Comparison of ENCODE assay signal across 7 mouse cellular contexts in genomic region chr5:21644891-21645438, GRCm38 (mm10). TPM values are rescaled to one million over a fixed set of nuclear protein-coding genes. Genes with fewer than 3 reads are reported as not detected.
DNase-seq lines count a peak whose midpoint lies in the region; ATAC-seq and TF ChIP-seq lines count a peak whose summit lies in the region.

No protein-coding gene starts in this region.

- no peaks in the 10 kb centered on the region for H3K4me1 ChIP-seq in spleen, adult 2 months (ENCODE audit: control insufficient read depth, insufficient read depth, insufficient read length)
- peaks cover 24% of the 10 kb centered on the region for H3K4me1 ChIP-seq in forebrain, embryonic 13.5 days
- peaks cover 22% of the 10 kb centered on the region for H3K4me1 ChIP-seq in limb, embryonic 15.5 days
- H3K4me1 ChIP-seq in stomach, embryonic 16.5 days (ENCODE audit: control insufficient read depth, insufficient read depth, low read length) = peaks cover 18% of the 10 kb centered on the region

- TF ChIP-seq POLR2A in spleen, adult 2 months (IDR thresholded peaks at IDR 0.05; ENCODE audit: low read depth, low read length) = no peak

- peaks cover 12% of the 10 kb centered on the region for H3K36me3 ChIP-seq in spleen, adult 2 months (ENCODE audit: control insufficient read depth, insufficient read depth, low read length)
- H3K36me3 ChIP-seq in forebrain, embryonic 13.5 days (ENCODE audit: poor library complexity, severe bottlenecking) = peaks cover 22% of the 10 kb centered on the region
- H3K36me3 ChIP-seq in limb, embryonic 15.5 days = peaks cover 19% of the 10 kb centered on the region
- peaks cover 3% of the 10 kb centered on the region; the same call in 1 of the 2 replicates for H3K36me3 ChIP-seq in stomach, embryonic 16.5 days (ENCODE audit: control insufficient read depth, insufficient read depth, low read length)

- DNase-seq in spleen, adult 2 months (ENCODE audit: low read depth in 1 of 2, low spot score in 2 of 2) = peak in 1 of 2 experiments; percentile 9
- no peak for DNase-seq in spleen, adult 12 weeks (ENCODE audit: low spot score)
- DNase-seq in ovary, postnatal 10 days (ENCODE audit: low spot score) = no peak

- no peaks in the 10 kb centered on the region for H3K9me3 ChIP-seq in forebrain, embryonic 13.5 days (replicated peaks)
- no peaks in the 10 kb centered on the region for H3K9me3 ChIP-seq in limb, embryonic 15.5 days
- H3K9me3 ChIP-seq in stomach, embryonic 16.5 days (replicated peaks; ENCODE audit: control insufficient read depth, low read length) = no peaks in the 10 kb centered on the region

- peak; percentile 16 for ATAC-seq in forebrain, embryonic 13.5 days
- no peak for ATAC-seq in limb, embryonic 15.5 days (ENCODE audit: insufficient number of reproducible peaks, low FRiP score, low TSS enrichment, low read depth)
- ATAC-seq in stomach, embryonic 16.5 days (ENCODE audit: insufficient read depth, low FRiP score) = no peak
- no peak for ATAC-seq in megakaryocyte-erythroid progenitor cell, adult 5-6 weeks (replicated peaks; ENCODE audit: low FRiP score, low TSS enrichment, poor library complexity, severe bottlenecking)

- H3K27me3 ChIP-seq in spleen, adult 2 months (ENCODE audit: control insufficient read depth, insufficient read depth, low read length) = no peaks in the 10 kb centered on the region; the same call in 1 of the 2 replicates
- H3K27me3 ChIP-seq in forebrain, embryonic 13.5 days = no peaks in the 10 kb centered on the region
- peaks cover 4% of the 10 kb centered on the region; the same call in 1 of the 2 replicates for H3K27me3 ChIP-seq in limb, embryonic 15.5 days
- H3K27me3 ChIP-seq in stomach, embryonic 16.5 days (ENCODE audit: control insufficient read depth, insufficient read depth, low read length) = no peaks in the 10 kb centered on the region

- TF ChIP-seq CTCF in spleen, adult 2 months (IDR thresholded peaks at IDR 0.05; ENCODE audit: extremely low read depth, insufficient read depth, insufficient read length, insufficient replicate concordance) = no peak

- 26% methylated on average over 14 of the region's 14 CpGs for WGBS in spleen, adult 2 months
- 11% methylated on average over 14 of the region's 14 CpGs for WGBS in forebrain, embryonic 13.5 days
- 8% methylated on average over 14 of the region's 14 CpGs for WGBS in limb, embryonic 15.5 days
- 14% methylated on average over 14 of the region's 14 CpGs for WGBS in stomach, embryonic 16.5 days

- peak overlapping the region; percentile 12; the same call in 1 of the 2 replicates for H3K9ac ChIP-seq in forebrain, embryonic 13.5 days
- H3K9ac ChIP-seq in limb, embryonic 15.5 days = no peak overlapping the region
- peak overlapping the region; percentile 46; the same call in 1 of the 2 replicates for H3K9ac ChIP-seq in stomach, embryonic 16.5 days (ENCODE audit: low read length)

- peak overlapping the region; percentile 57 for H3K4me2 ChIP-seq in forebrain, embryonic 13.5 days
- H3K4me2 ChIP-seq in limb, embryonic 15.5 days = peak overlapping the region; percentile 75
- H3K4me2 ChIP-seq in stomach, embryonic 16.5 days (ENCODE audit: low read depth, low read length) = peak overlapping the region; percentile 59

- H3K27ac ChIP-seq in spleen, adult 2 months (ENCODE audit: insufficient read depth, low read length) = no peak overlapping the region
- no peak overlapping the region for H3K27ac ChIP-seq in forebrain, embryonic 13.5 days
- 0 out of 2 replicates have a peak overlapping the region, but pooled peaks have one; percentile 33 for H3K27ac ChIP-seq in limb, embryonic 15.5 days
- H3K27ac ChIP-seq in stomach, embryonic 16.5 days (ENCODE audit: low read length) = no peak overlapping the region

- peak overlapping the region; percentile 57 for H3K4me3 ChIP-seq in spleen, adult 2 months (ENCODE audit: extremely low read depth, insufficient read depth, insufficient read length)
- H3K4me3 ChIP-seq in forebrain, embryonic 13.5 days = peak overlapping the region; percentile 84
- peak overlapping the region; percentile 80 for H3K4me3 ChIP-seq in limb, embryonic 15.5 days
- peak overlapping the region; percentile 88 for H3K4me3 ChIP-seq in stomach, embryonic 16.5 days (replicated peaks; ENCODE audit: low read length)

RNA-seq across cellular contexts. Expression of gene Fbxl13, which starts 0.5 kb away (rescaled TPM):
- polyA plus RNA-seq in spleen, adult 2 months (2012; rRNA removed) = 0.07 TPM in 1 of 2 replicates, not detected in the other
- 0.09 and 0.29 TPM in 2 replicates for polyA plus RNA-seq in forebrain, embryonic 13.5 days (2015; fragmentation: Nextera tagmentation; extraction: Ambion mirVana)
- polyA plus RNA-seq in limb, embryonic 15.5 days (2015; fragmentation: Nextera tagmentation; extraction: Ambion mirVana) = 0.27 TPM in 1 of 2 replicates, not detected in the other
- polyA plus RNA-seq in stomach, embryonic 16.5 days (2015; fragmentation: Nextera tagmentation; extraction: Ambion mirVana) = 0.31 and 0.42 TPM in 2 replicates
- 1.8 and 7.1 TPM in 2 replicates for total RNA-seq in megakaryocyte-erythroid progenitor cell, adult 5-6 weeks (2014; fragmentation: Nextera tagmentation)
- 2.3 and 3.3 TPM in 2 replicates for total RNA-seq in megakaryocyte-erythroid progenitor cell, adult 5-6 weeks (2017)

RNA-seq across cellular contexts. Expression of gene Armc10, which starts 0.6 kb away (rescaled TPM):
- 49.1 and 49.6 TPM in 2 replicates for polyA plus RNA-seq in spleen, adult 2 months (2012; rRNA removed)
- polyA plus RNA-seq in forebrain, embryonic 13.5 days (2015; fragmentation: Nextera tagmentation; extraction: Ambion mirVana) = 82.1 and 84.1 TPM in 2 replicates
- 27.5 and 35.7 TPM in 2 replicates for polyA plus RNA-seq in limb, embryonic 15.5 days (2015; fragmentation: Nextera tagmentation; extraction: Ambion mirVana)
- polyA plus RNA-seq in stomach, embryonic 16.5 days (2015; fragmentation: Nextera tagmentation; extraction: Ambion mirVana) = 32.8 and 34.2 TPM in 2 replicates
- 22.5 and 43.9 TPM in 2 replicates for total RNA-seq in megakaryocyte-erythroid progenitor cell, adult 5-6 weeks (2014; fragmentation: Nextera tagmentation)
- total RNA-seq in megakaryocyte-erythroid progenitor cell, adult 5-6 weeks (2017) = 49.9 and 69.3 TPM in 2 replicates

RNA-seq across cellular contexts. Expression of gene Napepld, which starts 56.2 kb away (rescaled TPM):
- 0.75 and 0.80 TPM in 2 replicates for polyA plus RNA-seq in spleen, adult 2 months (2012; rRNA removed)
- polyA plus RNA-seq in forebrain, embryonic 13.5 days (2015; fragmentation: Nextera tagmentation; extraction: Ambion mirVana) = 7.1 and 7.3 TPM in 2 replicates
- 1.8 and 2.0 TPM in 2 replicates for polyA plus RNA-seq in limb, embryonic 15.5 days (2015; fragmentation: Nextera tagmentation; extraction: Ambion mirVana)
- 3.6 and 4.2 TPM in 2 replicates for polyA plus RNA-seq in stomach, embryonic 16.5 days (2015; fragmentation: Nextera tagmentation; extraction: Ambion mirVana)
- total RNA-seq in megakaryocyte-erythroid progenitor cell, adult 5-6 weeks (2014; fragmentation: Nextera tagmentation) = 2.3 and 3.7 TPM in 2 replicates
- total RNA-seq in megakaryocyte-erythroid progenitor cell, adult 5-6 weeks (2017) = 1.4 and 3.0 TPM in 2 replicates
